Mouse (Mus musculus) lung, embryonic 16.5 days (tissue): Measurements from ENCODE around the gene Cyp26b1. TPM values are rescaled to one million over a fixed set of nuclear protein-coding genes. Genes with fewer than 3 reads are reported as not detected.

Experiments
- ATAC-seq: fragments of 200-750 bp; cut with Nextera tagmentation; 2 replicates; pipeline ENCODE4 v1.8.0; 2017; ENCODE audit warnings: low read depth, mild to moderate bottlenecking, moderate library complexity
- H3K27ac ChIP-seq: fragments of 300-500 bp; sonication (generic); 2 replicates; pipeline ENCODE4 v1.5.1; 2014; ENCODE audit warnings: mild to moderate bottlenecking, control low read depth, low read length
- H3K27me3 ChIP-seq: fragments of 300-500 bp; sonication (generic); 2 replicates; pipeline ENCODE4 v1.6.1; 2014; ENCODE audit warnings: low read depth, low read length, mixed read lengths; ENCODE audit not compliant: control insufficient read depth, insufficient read depth
- H3K36me3 ChIP-seq: fragments of 300-500 bp; sonication (generic); 2 replicates; pipeline ENCODE4 v1.6.1; 2014; ENCODE audit warnings: low read length; ENCODE audit not compliant: control insufficient read depth, insufficient read depth
- H3K4me1 ChIP-seq: fragments of 300-500 bp; sonication (generic); replicated peaks from 2 replicates; pipeline ENCODE4 v1.6.1; 2014; ENCODE audit warnings: low read length, mixed read lengths; ENCODE audit not compliant: control insufficient read depth, insufficient read depth
- H3K4me2 ChIP-seq: fragments of 300-500 bp; sonication (generic); 2 replicates; pipeline ENCODE4 v1.6.1; 2014; ENCODE audit warnings: low read depth, low read length, control low read depth
- H3K4me3 ChIP-seq: fragments of 300-500 bp; sonication (generic); 2 replicates; pipeline ENCODE4 v1.5.1; 2014; ENCODE audit warnings: mild to moderate bottlenecking, low read length, control low read depth
- H3K9ac ChIP-seq: fragments of 300-500 bp; sonication (generic); 2 replicates; pipeline ENCODE4 v1.6.1; 2014; ENCODE audit warnings: low read length, control low read depth
- H3K9me3 ChIP-seq: fragments of 300-500 bp; sonication (generic); 2 replicates; pipeline ENCODE4 v1.6.1; 2016; ENCODE audit warnings: low read length; ENCODE audit not compliant: control insufficient read depth
- WGBS: fragments of 180-500 bp; shearing (Covaris S2); extraction: QIAGEN DNeasy Blood & Tissue Kit; methylation state at CpG from one replicate; pipeline ENCODE4 v1.1.7; 2014; 5-methylcytosine and 5-hydroxymethylcytosine counted together
- polyA plus RNA-seq: library from polyadenylated mRNA; unstranded; fragments of >200 nt; fragmentation: Nextera tagmentation; extraction: Ambion mirVana; gene quantifications from 2 replicates; pipeline ENCODE4 v1.2.1, GENCODE M21; 2015

Cyp26b1 gene
- polyA plus RNA-seq, 1 experiment from 2014 or later: 2.3 TPM

GRCm38 (mm10) chr6:84524901-84525601 is 68.7 kb downstream of the Cyp26b1 start:
- no peaks in the 10 kb centered on the region for H3K36me3 ChIP-seq
- no peak overlapping the region for H3K4me2 ChIP-seq
- no peak overlapping the region for H3K27ac ChIP-seq
- no peaks in the 10 kb centered on the region for H3K9me3 ChIP-seq
- H3K27me3 ChIP-seq: no peaks in the 10 kb centered on the region
- no peaks in the 10 kb centered on the region for H3K4me1 ChIP-seq
- WGBS: 63% methylated on average over 7 of the region's 7 CpGs
- no peak overlapping the region for H3K9ac ChIP-seq
- no peak overlapping the region for H3K4me3 ChIP-seq
- ATAC-seq: no peak
